Mouse (Mus musculus): ENCODE results near the gene Bmi1. TPM values are rescaled to one million over a fixed set of nuclear protein-coding genes. Genes with fewer than 3 reads are reported as not detected.
A peak's percentile ranks its signal among the peaks of the same experiment; 100 is the strongest.

Gene Bmi1
- 31.9 and 32.5 TPM in 2 replicates for total RNA-seq (2017)

DNA sequence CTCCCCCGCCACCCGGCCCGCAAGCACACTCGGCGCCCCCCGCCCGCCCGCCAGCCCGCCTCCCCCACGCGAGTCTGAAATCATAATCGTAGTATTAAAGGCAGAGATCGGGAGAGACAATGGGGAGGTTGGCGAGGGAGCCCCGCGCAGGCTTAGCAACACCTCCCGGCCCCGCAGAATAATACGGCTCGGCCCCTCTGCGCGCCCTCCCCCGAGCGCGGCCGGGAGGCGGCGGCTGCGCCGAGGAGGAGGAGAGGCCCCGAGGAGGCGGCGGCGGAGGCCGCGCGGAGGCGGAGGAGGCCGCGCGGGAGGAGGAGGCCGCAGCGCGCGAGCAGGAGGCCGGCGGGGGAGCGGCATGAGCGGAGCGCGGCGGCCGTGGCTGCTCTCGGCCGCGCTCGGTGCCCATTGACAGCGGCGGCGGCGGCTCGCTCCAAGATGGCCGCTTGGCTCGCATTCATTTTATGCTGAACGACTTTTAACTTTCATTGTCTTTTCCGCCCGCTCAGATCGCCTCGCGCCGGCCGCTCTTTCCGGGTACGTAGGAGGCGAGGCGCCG, at the start of gene Bmi1:
TSS of gene Bmi1 (plus strand) at position 83 of the 556 bp plus-strand sequence.
- peak; percentile 3; the same call in 1 of the 2 replicates for ATAC-seq (ENCODE audit: extremely low read depth, insufficient number of reproducible peaks, low FRiP score, poor library complexity, severe bottlenecking)

DNA sequence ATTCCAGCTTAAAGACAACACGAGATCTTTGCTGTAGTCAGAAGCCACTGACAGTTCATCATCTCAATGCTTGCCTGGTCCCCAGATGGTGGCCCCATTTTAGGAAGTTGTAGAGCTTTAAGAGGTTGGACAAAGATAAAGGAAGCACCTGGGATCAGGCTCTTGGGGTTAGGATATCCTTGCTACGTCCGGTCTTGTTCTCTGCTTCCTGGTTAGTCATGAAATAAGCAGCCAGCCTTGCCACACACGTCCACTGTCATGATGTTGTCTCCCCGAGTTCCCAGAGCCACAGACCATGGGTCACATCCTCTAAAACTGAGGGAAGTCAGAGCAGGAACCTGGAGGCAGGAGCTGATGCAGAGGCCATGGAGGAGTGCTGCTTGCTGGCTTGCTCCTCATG, 46.3 kb upstream of the Bmi1 start:
- ATAC-seq (ENCODE audit: extremely low read depth, insufficient number of reproducible peaks, low FRiP score, poor library complexity, severe bottlenecking) = no peak

DNA sequence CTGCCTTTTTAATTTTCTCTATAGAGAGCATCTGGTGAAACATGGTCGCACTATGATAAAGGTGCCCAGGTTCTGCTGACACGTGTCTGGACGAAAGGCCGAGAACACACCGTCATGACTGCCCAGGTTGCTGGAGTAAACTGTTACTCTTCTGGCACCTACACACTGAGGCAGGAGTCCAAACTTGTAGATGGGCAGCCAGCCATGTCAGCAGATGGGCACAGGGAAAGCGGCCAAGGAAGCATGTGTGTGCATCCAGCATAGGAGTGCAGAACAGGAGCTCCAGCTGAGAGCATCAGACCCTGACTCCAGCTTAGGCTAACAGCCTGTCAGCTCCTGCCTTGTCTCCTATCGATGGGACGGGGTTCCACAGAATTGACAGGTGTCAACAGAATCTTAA, 41.8 kb upstream of the Bmi1 start:
- ATAC-seq (ENCODE audit: extremely low read depth, insufficient number of reproducible peaks, low FRiP score, poor library complexity, severe bottlenecking) = no peak

DNA sequence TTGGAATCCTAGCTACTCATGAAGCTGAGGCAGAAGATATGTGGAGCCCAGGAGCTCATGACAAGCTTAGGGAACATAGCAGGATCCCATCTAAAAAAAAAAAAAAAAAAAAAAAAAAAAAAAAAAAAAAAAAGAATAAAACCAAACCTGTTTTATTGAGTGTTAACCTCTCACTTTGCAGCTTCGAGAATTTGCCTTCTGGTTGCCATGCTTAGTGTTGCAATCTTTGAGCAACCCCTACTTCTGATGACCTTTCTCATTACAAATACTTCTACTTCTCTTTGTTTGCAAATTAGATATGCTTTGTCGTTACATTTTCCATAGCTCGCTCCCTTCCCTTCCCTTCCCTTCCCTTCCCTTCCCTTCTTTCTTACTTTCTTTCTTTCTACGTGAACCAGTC, 28.3 kb upstream of the Bmi1 start:
- no peak for ATAC-seq (ENCODE audit: extremely low read depth, insufficient number of reproducible peaks, low FRiP score, poor library complexity, severe bottlenecking)

DNA sequence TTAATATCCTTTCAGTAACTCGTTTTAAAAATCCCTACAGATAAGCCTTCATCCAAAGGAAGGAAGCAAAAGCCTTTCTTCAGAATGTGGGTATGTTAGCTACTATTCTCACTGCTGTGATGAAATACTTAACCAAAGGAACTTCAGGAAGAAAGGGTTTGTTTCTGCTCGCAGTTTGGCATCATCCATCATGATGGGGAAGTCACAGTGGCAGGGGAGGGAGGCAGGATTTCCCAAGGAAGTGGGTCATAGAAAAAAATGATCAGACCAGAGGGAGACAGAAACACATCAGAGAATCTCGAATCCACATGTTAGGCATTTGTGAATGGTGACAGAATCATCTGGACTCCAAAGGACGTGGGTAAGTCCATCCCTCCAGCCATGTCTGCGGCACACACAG, 22.0 kb upstream of the Bmi1 start:
- ATAC-seq (ENCODE audit: extremely low read depth, insufficient number of reproducible peaks, low FRiP score, poor library complexity, severe bottlenecking) = no peak

DNA sequence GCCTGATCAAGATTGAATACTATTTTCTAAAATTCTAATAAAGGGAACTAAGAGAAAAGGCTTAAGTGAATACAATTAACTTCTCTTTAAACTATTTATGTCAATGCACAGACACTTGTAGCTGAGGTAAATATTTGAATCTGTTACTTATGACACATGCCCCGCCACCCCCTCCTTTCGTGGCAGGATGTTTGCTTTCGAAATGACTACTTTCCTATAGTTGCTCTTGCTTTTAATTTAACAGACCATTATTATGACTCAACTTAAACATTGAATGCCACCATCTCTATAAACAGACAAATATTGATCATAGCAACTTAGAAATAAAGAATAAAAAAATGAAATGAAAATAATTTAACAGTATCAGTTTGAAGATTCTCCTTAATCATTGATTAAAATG, 12.8 kb upstream of the Bmi1 start:
- ATAC-seq (ENCODE audit: extremely low read depth, insufficient number of reproducible peaks, low FRiP score, poor library complexity, severe bottlenecking) = no peak

DNA sequence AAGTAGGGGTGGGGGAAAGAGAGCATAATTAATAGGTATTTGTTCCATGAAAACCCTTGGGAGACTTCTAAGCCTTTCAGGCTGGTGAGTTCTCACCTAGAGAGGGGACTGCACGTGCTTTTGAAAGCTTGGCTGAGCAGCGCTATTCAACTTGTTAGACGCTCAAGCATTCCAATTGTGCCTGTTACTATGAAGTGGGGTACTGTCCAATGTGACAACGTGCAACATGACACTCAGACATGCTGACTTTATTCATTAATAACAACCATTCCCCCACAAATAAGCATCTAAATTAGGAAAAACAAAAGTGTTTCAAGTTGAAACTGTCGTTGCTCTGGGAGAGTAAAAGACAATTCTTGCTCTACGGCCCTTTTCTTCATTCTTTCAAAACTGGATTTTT, 5.8 kb upstream of the Bmi1 start:
- no peak for ATAC-seq (ENCODE audit: extremely low read depth, insufficient number of reproducible peaks, low FRiP score, poor library complexity, severe bottlenecking)

DNA sequence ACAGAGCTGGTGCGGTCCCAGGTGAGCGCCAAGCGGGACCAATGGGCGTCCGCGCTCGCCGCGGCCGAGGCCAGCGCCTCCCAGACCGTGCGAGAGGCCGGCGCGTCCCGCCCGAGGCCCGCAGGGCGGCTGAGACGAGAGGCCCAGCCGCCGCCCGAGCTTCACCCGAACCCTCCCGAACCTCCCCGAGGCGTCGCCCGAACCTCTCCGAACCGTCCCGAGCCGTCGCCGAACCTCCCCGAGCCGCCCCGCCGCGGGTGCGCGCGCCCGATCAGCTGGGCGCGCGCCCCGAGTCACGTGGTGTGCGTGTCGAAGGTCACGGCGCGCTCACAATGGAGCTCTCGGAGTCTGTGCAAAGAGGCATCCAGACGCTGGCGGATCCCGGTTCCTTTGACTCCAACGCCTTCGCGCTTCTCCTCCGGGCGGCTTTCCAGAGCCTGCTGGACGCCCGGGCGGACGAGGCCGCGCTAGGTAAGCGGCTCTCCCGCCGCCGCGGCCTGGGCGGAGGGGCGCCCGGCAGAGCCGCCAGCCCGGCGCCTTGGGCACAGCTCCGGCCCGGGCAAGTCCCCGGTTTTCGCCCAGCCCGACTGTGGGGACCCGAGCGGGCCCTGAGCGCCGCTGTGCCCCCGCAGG, 4.6 kb upstream of the Bmi1 start, which contains the start of gene Commd3:
TSS of gene Commd3 (plus strand) at position 252 of the 633 bp plus-strand sequence.
- ATAC-seq (ENCODE audit: extremely low read depth, insufficient number of reproducible peaks, low FRiP score, poor library complexity, severe bottlenecking) = peak; percentile 85

DNA sequence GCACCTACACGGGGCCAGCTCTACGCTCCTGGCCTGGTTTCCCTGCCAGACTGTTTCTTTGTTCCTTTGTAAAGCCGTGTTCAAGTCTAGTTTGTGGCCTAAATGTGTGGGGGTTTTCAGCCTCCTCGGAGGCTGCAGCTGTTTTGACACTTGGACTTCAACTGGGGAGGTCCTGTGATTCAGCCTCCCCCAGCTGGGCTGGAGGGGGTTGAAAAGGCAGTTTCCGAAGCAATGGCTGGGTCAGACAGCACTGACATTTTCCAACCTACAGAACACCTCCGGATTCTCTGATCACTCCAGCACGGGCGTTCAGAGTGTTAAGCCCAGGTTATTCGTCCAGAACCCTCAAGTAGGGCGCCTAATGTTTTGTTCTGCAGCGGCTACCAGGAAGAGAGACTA, 4.1 kb upstream of the Bmi1 start:
- ATAC-seq (ENCODE audit: extremely low read depth, insufficient number of reproducible peaks, low FRiP score, poor library complexity, severe bottlenecking) = no peak

DNA sequence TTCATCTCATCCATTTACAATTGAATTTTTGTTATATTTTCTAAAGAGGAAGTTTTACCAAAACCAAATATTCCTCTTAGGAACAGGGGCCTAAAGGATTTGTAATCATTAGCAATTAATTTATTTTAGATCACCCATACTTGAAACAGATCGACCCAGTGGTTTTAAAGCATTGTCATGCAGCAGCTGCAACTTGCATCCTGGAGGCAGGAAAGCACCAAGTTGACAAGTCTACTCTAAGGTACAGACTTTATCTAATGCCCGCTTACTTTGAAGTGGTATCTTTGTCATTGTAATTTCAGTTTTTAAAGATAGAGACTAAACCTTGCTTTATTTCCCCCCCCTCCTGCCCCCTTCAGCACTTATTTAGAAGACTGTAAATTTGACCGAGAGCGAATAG, 3.1 kb upstream of the Bmi1 start:
- ATAC-seq (ENCODE audit: extremely low read depth, insufficient number of reproducible peaks, low FRiP score, poor library complexity, severe bottlenecking) = no peak

DNA sequence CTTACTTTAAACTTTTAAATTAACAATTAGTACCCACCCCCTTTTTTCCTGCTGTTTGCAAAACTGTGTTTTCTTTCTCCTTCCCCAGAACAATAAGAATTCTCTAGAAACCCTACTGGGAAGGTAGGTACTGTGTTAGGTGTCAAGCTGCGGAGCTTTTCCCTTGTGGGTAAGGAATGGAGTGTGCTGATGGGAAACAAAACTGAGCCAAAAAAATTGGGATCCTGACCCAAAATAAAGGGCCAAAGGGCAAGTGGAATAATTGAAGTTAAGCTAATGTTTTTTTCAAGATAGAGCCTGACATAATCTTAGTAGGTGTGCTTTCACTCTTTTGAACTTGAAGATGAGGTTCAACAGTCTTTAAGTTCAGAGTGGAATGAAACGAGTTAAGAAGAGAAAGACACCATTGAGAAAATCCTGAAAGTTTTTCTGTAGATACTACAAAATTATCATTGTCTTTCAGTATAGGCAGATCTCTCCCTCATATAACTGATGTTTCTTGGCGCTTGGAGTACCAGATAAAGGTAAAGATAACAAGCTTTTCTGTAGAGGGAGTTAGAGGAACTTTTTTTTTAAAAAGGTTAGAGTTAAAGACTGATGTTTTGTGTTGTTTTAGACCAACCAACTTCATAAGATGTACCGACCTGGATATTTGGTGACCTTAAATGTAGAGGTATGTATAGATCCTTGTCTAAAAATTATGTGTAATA, 2.5 kb upstream of the Bmi1 start:
- no peak for ATAC-seq (ENCODE audit: extremely low read depth, insufficient number of reproducible peaks, low FRiP score, poor library complexity, severe bottlenecking)

DNA sequence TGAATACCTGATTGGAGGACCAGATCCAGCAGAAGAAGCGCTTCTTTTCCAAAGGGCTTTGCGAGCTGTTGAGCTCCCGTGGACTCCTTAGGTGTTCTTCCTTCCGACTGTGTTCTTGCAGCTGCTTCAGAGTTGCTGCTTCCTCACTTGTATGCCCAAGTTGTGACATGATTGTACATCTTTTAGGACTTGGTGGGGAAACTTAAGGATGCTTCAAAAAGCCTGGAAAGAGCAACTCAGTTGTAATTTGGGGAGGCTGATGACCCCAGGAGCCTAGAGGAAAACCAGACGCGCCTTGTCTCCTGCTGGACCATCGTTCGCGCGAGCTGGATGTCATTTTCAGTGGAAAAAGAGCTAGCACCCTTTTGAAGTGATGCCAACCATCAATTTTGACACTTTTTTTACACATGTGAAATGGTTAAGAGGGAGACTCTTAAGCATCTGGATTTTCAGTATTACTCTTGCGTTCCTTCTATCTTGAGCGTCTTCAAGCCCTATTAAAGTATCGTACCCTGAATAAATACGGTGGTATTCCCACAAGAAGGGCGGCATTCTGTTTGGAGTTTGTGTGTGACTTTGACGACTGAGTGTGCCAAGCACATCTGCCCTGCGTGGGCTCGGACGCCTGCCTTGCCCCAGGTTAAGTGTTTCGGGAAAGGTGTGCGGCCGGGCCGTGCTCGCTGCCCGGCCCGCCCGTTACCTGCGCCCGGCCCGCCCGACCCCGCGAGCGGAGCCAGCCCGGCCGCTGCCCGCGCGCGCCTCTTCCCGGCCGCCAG, 949 bp upstream of the Bmi1 start:
- no peak for ATAC-seq (ENCODE audit: extremely low read depth, insufficient number of reproducible peaks, low FRiP score, poor library complexity, severe bottlenecking)

DNA sequence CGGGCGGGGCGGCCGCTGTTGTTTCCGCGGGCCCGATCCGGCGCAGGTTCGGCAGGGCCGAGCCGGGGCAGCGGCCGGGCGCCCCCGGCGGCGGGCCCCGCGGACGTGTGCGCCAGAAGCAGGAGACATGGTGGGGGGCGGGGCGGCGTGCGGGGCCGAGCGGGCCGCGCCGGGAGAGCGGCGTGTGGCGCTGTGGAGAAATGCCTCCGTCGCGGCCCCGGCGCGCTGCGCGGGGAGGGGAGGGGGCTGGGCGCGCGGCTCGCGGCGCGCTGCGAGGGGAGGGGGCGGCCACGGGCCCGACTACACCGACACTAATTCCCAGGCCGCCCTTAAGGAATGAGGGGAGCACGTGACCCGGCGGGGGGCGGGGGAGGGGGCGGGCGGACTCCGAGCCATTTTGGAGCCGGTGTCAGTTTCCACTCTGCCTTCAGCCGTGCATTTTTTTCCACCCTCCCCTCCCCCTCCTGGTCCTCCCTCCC, 322 bp upstream of the Bmi1 start:
- ATAC-seq (ENCODE audit: extremely low read depth, insufficient number of reproducible peaks, low FRiP score, poor library complexity, severe bottlenecking) = peak; percentile 27

DNA sequence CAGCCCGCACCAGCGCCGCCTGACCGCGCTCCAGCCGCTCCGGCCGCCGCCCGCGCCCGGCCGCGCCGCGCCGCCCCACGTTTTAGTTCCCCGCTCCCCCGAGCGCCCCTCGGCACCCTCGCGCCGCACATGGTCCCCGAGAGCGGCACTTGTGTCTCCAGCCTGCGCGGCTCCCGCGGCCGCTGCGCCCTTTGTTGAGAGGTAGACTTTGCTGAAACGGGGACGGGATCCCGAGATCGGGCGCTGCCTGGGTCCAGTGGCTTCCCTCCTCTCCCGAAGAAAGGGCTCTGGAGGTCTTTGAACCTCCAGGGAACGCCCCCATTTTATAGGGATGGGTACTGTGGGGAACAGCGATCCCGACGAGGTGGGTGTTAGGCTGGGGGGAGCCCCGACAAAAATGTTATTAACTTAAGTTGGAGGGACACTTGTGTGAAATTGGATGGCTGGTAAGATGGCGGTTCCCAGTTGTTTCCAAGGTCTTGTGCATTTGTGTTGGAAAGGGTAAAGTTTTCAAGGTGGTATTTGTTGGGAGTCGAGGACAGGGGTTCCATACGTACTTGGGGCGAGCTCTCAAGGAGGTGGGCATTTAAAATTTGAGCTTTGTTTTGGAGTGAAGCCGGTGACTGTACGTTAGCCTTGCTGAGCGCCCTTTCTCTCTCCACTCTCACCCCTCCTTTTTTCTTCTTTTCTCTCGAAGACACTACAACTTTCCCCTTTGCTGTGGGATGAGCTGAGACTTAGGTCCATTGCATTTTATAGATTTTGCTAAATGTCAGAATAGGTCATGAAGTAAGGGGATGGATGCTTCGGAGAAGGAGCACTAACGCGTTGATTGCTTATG, 1.0 kb downstream of the Bmi1 start:
- no peak for ATAC-seq (ENCODE audit: extremely low read depth, insufficient number of reproducible peaks, low FRiP score, poor library complexity, severe bottlenecking)

DNA sequence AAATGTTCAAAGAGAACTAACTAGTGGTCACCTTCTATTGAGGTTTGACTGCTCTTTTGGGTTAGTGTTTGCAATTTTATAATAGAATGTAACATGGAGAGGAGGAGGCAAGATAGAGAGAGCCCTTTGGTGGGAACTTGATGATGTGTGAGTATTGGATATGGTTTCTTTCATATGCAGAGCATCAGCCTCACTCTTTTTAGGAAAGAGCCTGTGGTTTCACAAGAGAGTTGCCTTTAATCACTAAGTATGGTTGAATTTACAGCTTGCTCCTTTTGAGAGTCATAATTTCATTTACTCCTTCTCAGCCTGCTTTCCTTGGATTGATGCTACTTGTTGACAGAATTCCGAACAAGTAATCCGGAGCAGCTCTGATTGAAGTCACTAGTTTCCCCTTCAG, 2.9 kb downstream of the Bmi1 start:
- no peak for ATAC-seq (ENCODE audit: extremely low read depth, insufficient number of reproducible peaks, low FRiP score, poor library complexity, severe bottlenecking)

DNA sequence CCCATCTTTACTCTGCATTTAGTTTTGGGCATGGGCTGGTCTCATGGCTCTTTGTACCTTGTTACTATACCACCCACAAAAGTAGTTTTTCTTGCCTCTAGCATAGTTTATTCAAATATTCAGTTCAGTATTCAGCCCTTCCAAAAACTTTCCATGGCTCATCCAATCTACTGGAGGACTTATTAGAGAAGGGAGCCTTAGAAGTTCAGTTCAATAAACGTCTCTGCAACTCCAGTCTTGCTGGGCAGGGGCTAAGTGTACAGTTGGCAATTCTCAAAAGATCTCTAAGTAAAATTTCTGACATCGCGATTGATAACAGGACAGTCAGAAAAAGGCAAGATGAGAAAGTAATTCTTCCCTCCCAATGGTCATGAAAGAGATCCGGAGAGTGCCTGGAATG, 3.7 kb downstream of the Bmi1 start:
- ATAC-seq (ENCODE audit: extremely low read depth, insufficient number of reproducible peaks, low FRiP score, poor library complexity, severe bottlenecking) = no peak

DNA sequence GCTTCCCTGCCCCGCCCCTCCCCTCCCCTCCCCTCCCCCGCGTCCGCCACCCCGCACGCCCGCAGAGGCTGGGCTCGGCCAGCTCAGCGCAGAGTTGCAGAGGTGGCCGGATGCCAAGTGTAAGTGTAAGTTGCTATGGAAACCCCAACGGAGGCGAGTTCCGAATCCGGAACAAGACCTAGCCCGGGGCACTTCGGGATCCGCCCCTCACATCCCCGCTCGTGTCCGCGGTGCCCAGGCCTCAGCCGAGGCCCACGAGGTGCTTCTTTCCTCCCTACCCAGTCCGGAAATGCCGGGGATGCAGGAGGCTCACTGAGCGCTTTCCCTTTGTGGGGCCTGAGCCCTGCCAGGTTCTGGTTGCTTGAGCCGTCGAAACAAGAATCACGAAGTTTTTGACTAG, 4.1 kb downstream of the Bmi1 start:
- ATAC-seq (ENCODE audit: extremely low read depth, insufficient number of reproducible peaks, low FRiP score, poor library complexity, severe bottlenecking) = peak; percentile 64

DNA sequence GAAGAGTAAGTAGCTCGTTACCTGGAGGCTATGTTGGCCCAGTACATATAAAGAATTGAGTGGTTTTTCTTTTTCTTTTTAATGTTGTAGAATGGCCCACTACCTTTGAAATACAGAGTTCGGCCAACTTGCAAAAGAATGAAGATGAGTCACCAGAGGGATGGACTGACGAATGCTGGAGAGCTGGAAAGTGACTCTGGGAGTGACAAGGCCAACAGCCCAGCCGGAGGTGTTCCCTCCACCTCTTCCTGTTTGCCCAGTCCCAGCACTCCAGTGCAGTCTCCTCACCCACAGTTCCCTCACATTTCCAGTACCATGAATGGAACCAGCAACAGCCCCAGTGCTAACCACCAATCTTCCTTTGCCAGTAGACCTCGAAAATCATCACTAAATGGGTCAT, 7.2 kb downstream of the Bmi1 start:
- no peak for ATAC-seq (ENCODE audit: extremely low read depth, insufficient number of reproducible peaks, low FRiP score, poor library complexity, severe bottlenecking)

DNA sequence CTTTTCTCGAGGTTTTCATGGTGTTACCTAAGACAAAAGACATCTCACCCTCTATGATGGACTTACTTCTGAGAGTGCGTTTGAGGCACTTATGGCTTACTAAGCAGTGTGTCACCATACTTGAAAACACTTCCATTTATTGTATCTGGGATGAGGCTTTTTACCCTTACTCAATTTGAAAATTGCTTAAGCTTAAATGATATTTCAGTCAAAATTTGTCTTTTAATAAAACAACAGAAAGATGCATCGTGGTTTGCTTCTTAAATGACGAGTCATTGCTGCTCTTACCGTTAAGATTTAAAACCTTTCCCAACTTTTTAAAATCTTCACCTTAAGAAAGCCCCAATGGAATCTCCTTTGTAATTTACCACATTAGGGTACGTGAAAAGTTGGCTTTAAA, 9.6 kb downstream of the Bmi1 start:
- ATAC-seq (ENCODE audit: extremely low read depth, insufficient number of reproducible peaks, low FRiP score, poor library complexity, severe bottlenecking) = no peak

Measured in neutrophil, adult 5-6 weeks (primary cell).